Mouse (Mus musculus) spleen, adult 2 months (tissue): Measurements from ENCODE around the gene Ankfn1.

ENCODE experiments used
- CTCF ChIP-seq: fragments of 200-500 bp; IDR thresholded peaks from 2 replicates; pipeline ENCODE4 v1.5.1; 2011; ENCODE audit warnings: mild to moderate bottlenecking, inconsistent platforms; ENCODE audit not compliant: insufficient read depth, insufficient read length, insufficient replicate concordance; ENCODE audit errors: extremely low read depth
- POLR2A ChIP-seq: fragments of 200-500 bp; IDR thresholded peaks from 2 replicates; pipeline ENCODE4 v1.6.1; 2011; ENCODE audit warnings: low read depth, low read length, inconsistent platforms

- TF ChIP-seq CTCF = no peak
- TF ChIP-seq POLR2A = no peak
These were observed 328.5 kb downstream of the Ankfn1 start for GRCm38 (mm10) chr11:89448986-89449385.
